Mouse (Mus musculus) limb, embryonic 15.5 days (tissue): ENCODE results near the gene Xdh. TPM values are rescaled to one million over a fixed set of nuclear protein-coding genes. Genes with fewer than 3 reads are reported as not detected.
"Not testable (repeated sequence)": the region's sequence is repeated elsewhere in the genome, so short reads cannot be mapped to it uniquely, and the experiment has no call there.

Experiments
- ATAC-seq: fragments of 200-750 bp; cut with Nextera tagmentation; 2 replicates; pipeline ENCODE4 v1.8.0; 2017; ENCODE audit warnings: low read depth, moderate TSS enrichment; ENCODE audit not compliant: insufficient number of reproducible peaks, low FRiP score, low TSS enrichment
- H3K27ac ChIP-seq: fragments of 300-500 bp; sonication (generic); 2 replicates; pipeline ENCODE4 v1.5.1; 2015; ENCODE audit warnings: moderate library complexity, mild to moderate bottlenecking, inconsistent platforms
- H3K27me3 ChIP-seq: fragments of 300-500 bp; sonication (generic); 2 replicates; pipeline ENCODE4 v1.6.1; 2015; ENCODE audit warnings: inconsistent platforms
- H3K36me3 ChIP-seq: fragments of 300-500 bp; sonication (generic); 2 replicates; pipeline ENCODE4 v1.6.1; 2015; ENCODE audit warnings: inconsistent platforms
- H3K4me1 ChIP-seq: fragments of 300-500 bp; sonication (generic); 2 replicates; pipeline ENCODE4 v1.6.1; 2015; ENCODE audit warnings: inconsistent platforms
- H3K4me2 ChIP-seq: fragments of 300-500 bp; sonication (generic); 2 replicates; pipeline ENCODE4 v1.6.1; 2015; ENCODE audit warnings: mild to moderate bottlenecking, inconsistent platforms
- H3K4me3 ChIP-seq: fragments of 300-500 bp; sonication (generic); 2 replicates; pipeline ENCODE4 v1.5.1; 2015; ENCODE audit warnings: mild to moderate bottlenecking, inconsistent platforms
- H3K9ac ChIP-seq: fragments of 300-500 bp; sonication (generic); 2 replicates; pipeline ENCODE4 v1.6.1; 2015; ENCODE audit warnings: inconsistent platforms
- H3K9me3 ChIP-seq: fragments of 300-500 bp; sonication (generic); 2 replicates; pipeline ENCODE4 v1.6.1; 2016; ENCODE audit warnings: inconsistent platforms
- WGBS: fragments of 180-500 bp; shearing (Covaris S2); methylation state at CpG from one replicate; pipeline ENCODE4 v1.1.7; 2015; 5-methylcytosine and 5-hydroxymethylcytosine counted together
- polyA plus RNA-seq: library from polyadenylated mRNA; unstranded; fragments of >200 nt; fragmentation: Nextera tagmentation; extraction: Ambion mirVana; gene quantifications from 2 replicates; pipeline ENCODE4 v1.2.1, GENCODE M21; 2015

Xdh gene
- polyA plus RNA-seq, 1 experiment from 2014 or later: 1.2 TPM

- 81% methylated on average over 4 of the region's 4 CpGs for WGBS
- H3K4me2 ChIP-seq: no peak overlapping the region
- H3K36me3 ChIP-seq: no peaks in the 10 kb centered on the region
- H3K9me3 ChIP-seq: no peaks in the 10 kb centered on the region
- H3K27ac ChIP-seq: no peak overlapping the region
- no peak overlapping the region for H3K9ac ChIP-seq
- no peak for ATAC-seq
- no peak overlapping the region for H3K4me3 ChIP-seq
- no peaks in the 10 kb centered on the region for H3K27me3 ChIP-seq
- H3K4me1 ChIP-seq: no peaks in the 10 kb centered on the region
Measured at GRCm38 (mm10) chr17:73875268-73875667, 74.7 kb downstream of the Xdh start.

GRCm38 (mm10) chr17:73870956-73871605, 78.9 kb downstream of the Xdh start:
- no peak overlapping the region for H3K27ac ChIP-seq
- H3K27me3 ChIP-seq: no peaks in the 10 kb centered on the region
- WGBS: 87% methylated on average over 14 of the region's 14 CpGs
- no peaks in the 10 kb centered on the region for H3K4me1 ChIP-seq
- H3K9ac ChIP-seq: no peak overlapping the region
- no peaks in the 10 kb centered on the region for H3K36me3 ChIP-seq
- H3K4me2 ChIP-seq: no peak overlapping the region
- no peaks in the 10 kb centered on the region for H3K9me3 ChIP-seq
- no peak for ATAC-seq
- H3K4me3 ChIP-seq: no peak overlapping the region

GRCm38 (mm10) chr17:73869008-73869685, 80.8 kb downstream of the Xdh start:
- H3K36me3 ChIP-seq: no peaks in the 10 kb centered on the region

GRCm38 (mm10) chr17:73853717-73854116, 96.3 kb downstream of the Xdh start:
- Histone ChIP-seq H3K9ac (no peak overlapping the region), H3K27ac (no peak overlapping the region), H3K4me2 (no peak overlapping the region), H3K4me1 (no peaks in the 10 kb centered on the region), H3K27me3 (no peaks in the 10 kb centered on the region), H3K36me3 (no peaks in the 10 kb centered on the region), H3K9me3 (no peaks in the 10 kb centered on the region), H3K4me3 (no peak overlapping the region)
- WGBS: 58% methylated on average over 4 of the region's 4 CpGs
- no peak for ATAC-seq

More at GRCm38 (mm10) chr17:73869008-73869685, 80.8 kb downstream of the Xdh start:
- WGBS: 91% methylated on average over 9 of the region's 9 CpGs
- Histone ChIP-seq H3K4me1 (no peaks in the 10 kb centered on the region), H3K9me3 (no peaks in the 10 kb centered on the region), H3K27me3 (no peaks in the 10 kb centered on the region), H3K27ac (no peak overlapping the region), H3K9ac (no peak overlapping the region), H3K4me3 (no peak overlapping the region), H3K4me2 (no peak overlapping the region)
- ATAC-seq: no peak

GRCm38 (mm10) chr17:73853041-73853440, 97.0 kb downstream of the Xdh start:
- no peaks in the 10 kb centered on the region for H3K4me1 ChIP-seq
- no peaks in the 10 kb centered on the region for H3K9me3 ChIP-seq
- no peak overlapping the region for H3K9ac ChIP-seq
- no peak overlapping the region for H3K4me3 ChIP-seq
- no peak for ATAC-seq
- no peaks in the 10 kb centered on the region for H3K36me3 ChIP-seq
- no peak overlapping the region for H3K4me2 ChIP-seq
- no peaks in the 10 kb centered on the region for H3K27me3 ChIP-seq
- 68% methylated on average over 11 of the region's 11 CpGs for WGBS
- no peak overlapping the region for H3K27ac ChIP-seq

GRCm38 (mm10) chr17:73847399-73847798, 102.6 kb downstream of the Xdh start:
- Histone ChIP-seq H3K27me3 (no peaks in the 10 kb centered on the region), H3K9me3 (no peaks in the 10 kb centered on the region), H3K4me1 (no peaks in the 10 kb centered on the region), H3K36me3 (no peaks in the 10 kb centered on the region), H3K9ac (no peak overlapping the region), H3K4me2 (no peak overlapping the region), H3K27ac (no peak overlapping the region), H3K4me3 (no peak overlapping the region)
- ATAC-seq: no peak
- 88% methylated on average over 1 of the region's 1 CpGs for WGBS

GRCm38 (mm10) chr17:73845632-73846031, 104.4 kb downstream of the Xdh start:
- H3K4me2 ChIP-seq: no peak overlapping the region
- no peaks in the 10 kb centered on the region for H3K9me3 ChIP-seq
- 65% methylated on average over 3 of the region's 3 CpGs for WGBS
- no peaks in the 10 kb centered on the region for H3K4me1 ChIP-seq
- no peaks in the 10 kb centered on the region for H3K27me3 ChIP-seq
- H3K36me3 ChIP-seq: no peaks in the 10 kb centered on the region
- no peak overlapping the region for H3K27ac ChIP-seq
- H3K4me3 ChIP-seq: no peak overlapping the region
- H3K9ac ChIP-seq: no peak overlapping the region
- no peak for ATAC-seq

GRCm38 (mm10) chr17:73842963-73843362, 107.0 kb downstream of the Xdh start:
- H3K4me2 ChIP-seq: no peak overlapping the region
- no peaks in the 10 kb centered on the region for H3K27me3 ChIP-seq
- no peak overlapping the region for H3K4me3 ChIP-seq
- no peak overlapping the region for H3K9ac ChIP-seq
- ATAC-seq: no peak
- no peaks in the 10 kb centered on the region for H3K9me3 ChIP-seq
- no peak overlapping the region for H3K27ac ChIP-seq
- H3K4me1 ChIP-seq: no peaks in the 10 kb centered on the region
- WGBS: 62% methylated on average over 1 of the region's 1 CpGs
- H3K36me3 ChIP-seq: no peaks in the 10 kb centered on the region

GRCm38 (mm10) chr17:73839876-73840275, 110.1 kb downstream of the Xdh start:
- H3K9ac ChIP-seq, H3K27me3 ChIP-seq, ATAC-seq, H3K36me3 ChIP-seq, H3K4me2 ChIP-seq, H3K27ac ChIP-seq, H3K4me1 ChIP-seq, H3K4me3 ChIP-seq, H3K9me3 ChIP-seq: not testable (repeated sequence)
- WGBS: 47% methylated on average over 1 of the region's 1 CpGs

GRCm38 (mm10) chr17:73839086-73839835, 110.7 kb downstream of the Xdh start:
- no peak overlapping the region for H3K9ac ChIP-seq
- no peaks in the 10 kb centered on the region for H3K9me3 ChIP-seq
- no peaks in the 10 kb centered on the region for H3K27me3 ChIP-seq
- H3K27ac ChIP-seq: no peak overlapping the region
- no peak overlapping the region for H3K4me2 ChIP-seq
- H3K4me3 ChIP-seq: no peak overlapping the region
- H3K4me1 ChIP-seq: no peaks in the 10 kb centered on the region
- WGBS: 68% methylated on average over 3 of the region's 3 CpGs
- no peak for ATAC-seq
- no peaks in the 10 kb centered on the region for H3K36me3 ChIP-seq

- no peak for ATAC-seq
- 89% methylated on average over 4 of the region's 4 CpGs for WGBS
Measured at GRCm38 (mm10) chr17:73837244-73837643, 112.8 kb downstream of the Xdh start.

GRCm38 (mm10) chr17:73836601-73837000, 113.4 kb downstream of the Xdh start:
- H3K27ac ChIP-seq: no peak overlapping the region
- H3K27me3 ChIP-seq: no peaks in the 10 kb centered on the region
- H3K9me3 ChIP-seq: no peaks in the 10 kb centered on the region
- H3K4me1 ChIP-seq: no peaks in the 10 kb centered on the region
- no peaks in the 10 kb centered on the region for H3K36me3 ChIP-seq
- no peak overlapping the region for H3K4me2 ChIP-seq
- WGBS: 90% methylated on average over 3 of the region's 3 CpGs
- H3K9ac ChIP-seq: no peak overlapping the region
- no peak for ATAC-seq
- H3K4me3 ChIP-seq: no peak overlapping the region

More at GRCm38 (mm10) chr17:73837244-73837643, 112.8 kb downstream of the Xdh start:
- H3K9ac ChIP-seq: no peak overlapping the region
- H3K9me3 ChIP-seq: no peaks in the 10 kb centered on the region
- no peak overlapping the region for H3K4me2 ChIP-seq
- no peak overlapping the region for H3K27ac ChIP-seq
- H3K4me1 ChIP-seq: no peaks in the 10 kb centered on the region
- no peaks in the 10 kb centered on the region for H3K27me3 ChIP-seq
- H3K4me3 ChIP-seq: no peak overlapping the region
- no peaks in the 10 kb centered on the region for H3K36me3 ChIP-seq
